Mouse (Mus musculus) brain, embryonic 14.5 days (tissue): ENCODE results near the gene Hdhd3.

Source experiments
- CTCF ChIP-seq: fragments of 200-500 bp; IDR thresholded peaks from 2 replicates; pipeline ENCODE4 v1.5.1; 2012; ENCODE audit warnings: inconsistent platforms, mild to moderate bottlenecking, moderate library complexity, borderline replicate concordance; ENCODE audit not compliant: insufficient read depth, insufficient read length; ENCODE audit errors: extremely low read depth
- POLR2A ChIP-seq: fragments of 200-500 bp; IDR thresholded peaks from 2 replicates; pipeline ENCODE4 v1.6.1; 2012; ENCODE audit warnings: mild to moderate bottlenecking, inconsistent platforms, borderline replicate concordance; ENCODE audit not compliant: poor library complexity, insufficient read depth, insufficient read length, severe bottlenecking; ENCODE audit errors: extremely low read depth

DNA sequence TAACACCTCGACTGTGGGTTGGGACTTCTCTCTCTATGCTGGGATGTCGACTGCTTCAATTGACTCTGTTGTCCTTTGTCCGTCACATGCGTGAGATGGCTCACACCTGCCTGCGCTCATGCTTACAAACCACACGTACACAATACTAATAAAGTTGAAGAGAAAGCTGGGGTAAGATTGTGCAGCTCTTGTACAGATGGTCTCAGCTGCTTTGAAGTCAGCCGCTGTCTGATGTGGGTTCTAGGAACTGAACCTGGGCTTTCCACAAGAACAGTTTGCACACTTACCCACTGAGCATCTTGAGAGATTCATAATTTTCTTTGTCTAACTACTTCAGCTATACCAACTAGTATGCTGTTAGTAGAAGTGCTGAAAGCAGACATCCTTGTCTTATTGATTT is 48.7 kb upstream of the Hdhd3 start:
- no peak for TF ChIP-seq POLR2A
- TF ChIP-seq CTCF: no peak
